Mouse (Mus musculus): ENCODE data around the gene Olfr1360.
"Not testable (repeated sequence)": the region's sequence is repeated elsewhere in the genome, so short reads cannot be mapped to it uniquely, and the experiment has no call there.

Gene Olfr1360

DNA sequence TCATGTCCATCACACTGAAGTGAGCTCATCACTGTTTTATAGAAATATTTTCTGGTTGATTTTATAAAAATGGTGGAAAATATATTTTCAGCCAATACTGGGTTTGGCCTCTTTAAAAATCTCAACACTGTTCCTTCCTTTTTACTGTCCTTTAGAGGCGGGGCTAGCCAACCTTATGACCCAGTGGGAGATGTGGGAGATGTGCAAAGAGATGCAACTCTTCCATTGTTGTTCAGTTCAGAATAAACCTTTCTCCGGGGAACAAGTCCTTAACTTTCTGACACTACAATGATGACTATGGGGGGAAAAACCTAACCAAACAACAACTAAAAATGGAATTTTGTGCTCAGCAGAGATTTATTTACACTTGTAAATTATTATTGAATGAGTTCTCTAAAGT is at the start of gene Olfr1360:
Gene Olfr1360 (minus strand): TSS at position 101 of the 400 bp plus-strand sequence.
- no peak for DNase-seq (ENCODE audit: low spot score in 2 of 2)

DNA sequence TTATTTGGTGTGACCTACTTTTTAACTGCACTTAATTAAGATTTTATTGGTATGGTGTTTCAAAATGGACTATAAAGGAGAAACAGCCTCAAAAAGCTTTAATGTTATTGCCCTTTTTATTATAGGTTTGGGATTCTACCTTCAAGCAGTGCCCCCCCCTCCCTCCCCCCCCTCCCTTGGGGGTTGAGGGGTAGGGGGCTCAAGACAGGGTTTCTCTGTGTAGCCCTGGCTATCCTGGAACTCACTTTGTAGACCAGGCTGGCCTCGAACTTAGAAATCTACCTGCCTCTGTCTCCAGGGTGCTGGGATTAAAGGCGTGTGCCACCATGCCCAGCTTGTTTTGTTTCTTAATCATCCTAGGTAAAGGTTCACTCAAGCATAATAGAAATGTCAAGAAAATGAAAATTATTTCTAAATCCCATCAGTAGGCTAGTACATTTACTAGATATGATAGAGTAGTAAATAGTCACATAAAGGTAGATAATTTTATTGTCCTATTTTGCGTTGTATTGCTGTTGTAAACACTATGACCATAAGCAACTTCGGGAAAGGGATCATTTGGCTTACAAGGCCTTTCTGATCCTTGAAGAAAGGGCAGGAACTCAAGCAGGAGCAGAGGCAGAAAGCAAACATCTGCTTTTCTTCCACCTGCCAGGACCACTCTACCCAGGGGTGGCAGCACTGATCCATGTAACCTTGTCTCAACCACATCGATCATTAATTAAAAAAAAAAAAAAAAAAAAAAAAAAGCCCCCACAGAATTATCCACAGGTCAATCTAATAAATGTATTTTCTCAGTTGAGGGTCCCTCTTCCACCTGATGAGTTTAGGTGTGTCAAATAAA is 46.0 kb upstream of the Olfr1360 start:
- no peak for DNase-seq (ENCODE audit: low spot score in 2 of 2)

DNA sequence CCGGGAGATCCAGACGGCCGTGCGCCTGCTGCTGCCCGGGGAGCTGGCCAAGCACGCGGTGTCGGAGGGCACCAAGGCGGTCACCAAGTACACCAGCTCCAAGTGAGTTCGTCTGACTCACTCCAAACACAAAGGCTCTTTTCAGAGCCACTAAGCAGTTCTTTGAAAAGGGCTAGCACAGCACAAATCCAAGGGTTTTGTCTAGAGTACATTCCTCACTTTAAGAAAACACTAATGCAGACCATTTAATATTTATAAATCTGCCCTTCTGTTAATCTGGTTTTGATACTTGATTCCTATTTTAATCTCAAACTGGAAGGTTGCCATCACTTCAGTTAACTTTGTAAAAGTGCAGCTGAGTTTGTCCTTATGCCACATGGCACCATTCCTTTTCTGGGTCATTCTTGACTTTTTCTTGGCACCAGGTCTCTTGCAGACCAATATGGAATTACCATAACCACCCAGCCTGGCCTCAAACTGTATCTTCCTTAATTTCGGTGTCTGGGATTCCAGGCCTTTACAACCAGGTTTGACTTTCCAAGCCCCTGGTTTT is 45.2 kb upstream of the Olfr1360 start:
- no peak for DNase-seq (ENCODE audit: low spot score in 2 of 2)

DNA sequence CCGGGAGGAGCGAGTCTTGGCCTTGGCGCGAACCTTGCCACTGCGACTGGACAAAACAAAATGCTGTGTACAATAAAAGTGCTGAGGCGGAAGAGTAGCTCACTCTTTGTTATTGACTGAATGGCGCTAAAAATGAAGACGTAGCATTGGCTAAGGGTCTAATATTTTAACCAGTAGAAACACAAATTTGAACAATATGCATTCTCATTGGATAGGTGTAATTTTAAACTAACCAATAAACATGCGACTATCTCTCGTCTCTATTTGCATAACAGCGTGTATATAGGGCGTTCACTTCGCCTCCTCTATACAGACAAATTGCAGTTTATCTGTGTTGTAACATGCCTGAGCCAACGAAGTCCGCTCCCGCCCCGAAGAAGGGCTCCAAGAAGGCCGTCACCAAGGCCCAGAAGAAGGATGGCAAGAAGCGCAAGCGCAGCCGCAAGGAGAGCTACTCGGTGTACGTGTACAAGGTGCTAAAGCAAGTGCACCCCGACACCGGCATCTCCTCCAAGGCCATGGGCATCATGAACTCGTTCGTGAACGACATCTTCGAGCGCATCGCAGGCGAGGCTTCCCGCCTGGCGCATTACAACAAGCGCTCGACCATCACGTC is 44.7 kb upstream of the Olfr1360 start, which contains the start of gene Hist1h2bm:
Gene Hist1h2bm (plus strand): TSS at position 288 of the 616 bp plus-strand sequence.
- peak in 1 of 2 experiments; percentile 48 for DNase-seq (ENCODE audit: low spot score in 2 of 2)

DNA sequence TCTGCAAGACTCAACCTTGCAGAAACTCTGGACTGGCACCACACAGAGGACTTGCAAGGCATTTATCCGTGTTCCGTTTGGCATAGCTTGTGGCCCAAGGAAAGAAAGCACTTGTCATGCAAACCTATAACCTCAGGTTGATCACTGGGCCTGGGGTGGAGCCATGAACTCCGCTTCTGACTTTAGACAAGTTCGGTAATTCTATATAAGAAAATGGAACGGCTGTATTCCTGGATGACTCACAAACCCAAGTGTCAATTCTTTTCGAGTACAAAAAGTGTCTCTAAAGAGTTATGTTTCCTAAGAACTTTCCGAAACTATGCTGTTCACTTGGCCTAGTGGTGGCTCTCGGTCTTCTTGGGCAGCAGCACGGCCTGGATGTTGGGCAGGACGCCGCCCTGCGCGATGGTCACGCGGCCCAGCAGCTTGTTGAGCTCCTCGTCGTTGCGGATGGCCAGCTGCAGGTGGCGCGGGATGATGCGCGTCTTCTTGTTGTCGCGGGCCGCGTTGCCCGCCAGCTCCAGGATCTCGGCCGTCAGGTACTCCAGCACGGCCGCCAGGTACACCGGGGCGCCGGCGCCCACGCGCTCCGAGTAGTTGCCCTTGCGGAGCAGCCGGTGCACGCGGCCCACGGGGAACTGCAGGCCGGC is 44.0 kb upstream of the Olfr1360 start:
- DNase-seq (ENCODE audit: low spot score in 2 of 2) = not testable (repeated sequence)

DNA sequence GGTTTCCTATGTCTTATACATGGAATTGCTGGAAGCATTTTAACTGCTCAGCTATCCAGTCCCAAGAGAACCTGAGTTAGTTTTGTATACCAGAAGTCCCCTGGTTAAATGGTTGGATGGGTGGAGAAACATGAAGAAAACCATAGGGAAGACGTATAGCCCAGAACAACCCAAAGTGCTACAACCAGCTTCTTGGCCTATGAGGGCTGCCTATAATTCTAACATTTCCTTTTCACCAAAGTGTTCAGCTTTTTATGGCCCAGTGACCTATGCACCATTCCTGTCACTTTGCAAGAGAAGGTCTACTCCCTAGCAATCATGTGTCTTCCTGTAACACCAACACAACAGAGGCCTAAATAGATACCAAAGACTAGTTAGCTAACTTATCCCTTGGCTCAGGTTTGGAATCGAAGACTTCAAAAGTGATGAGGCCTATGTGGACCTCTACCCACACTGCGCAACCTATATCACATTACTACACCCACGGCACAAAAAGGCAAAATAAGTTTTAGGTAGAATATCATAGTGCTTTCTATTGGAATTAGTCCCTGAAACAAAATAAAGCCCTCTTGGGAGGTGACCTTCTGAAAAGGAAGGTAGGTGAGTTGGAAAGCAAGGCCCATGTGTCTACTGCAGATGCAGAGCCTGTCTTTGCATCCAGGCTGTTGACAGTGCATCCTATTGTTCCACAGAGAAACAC is 41.3 kb upstream of the Olfr1360 start:
- DNase-seq (ENCODE audit: low spot score in 2 of 2) = no peak

DNA sequence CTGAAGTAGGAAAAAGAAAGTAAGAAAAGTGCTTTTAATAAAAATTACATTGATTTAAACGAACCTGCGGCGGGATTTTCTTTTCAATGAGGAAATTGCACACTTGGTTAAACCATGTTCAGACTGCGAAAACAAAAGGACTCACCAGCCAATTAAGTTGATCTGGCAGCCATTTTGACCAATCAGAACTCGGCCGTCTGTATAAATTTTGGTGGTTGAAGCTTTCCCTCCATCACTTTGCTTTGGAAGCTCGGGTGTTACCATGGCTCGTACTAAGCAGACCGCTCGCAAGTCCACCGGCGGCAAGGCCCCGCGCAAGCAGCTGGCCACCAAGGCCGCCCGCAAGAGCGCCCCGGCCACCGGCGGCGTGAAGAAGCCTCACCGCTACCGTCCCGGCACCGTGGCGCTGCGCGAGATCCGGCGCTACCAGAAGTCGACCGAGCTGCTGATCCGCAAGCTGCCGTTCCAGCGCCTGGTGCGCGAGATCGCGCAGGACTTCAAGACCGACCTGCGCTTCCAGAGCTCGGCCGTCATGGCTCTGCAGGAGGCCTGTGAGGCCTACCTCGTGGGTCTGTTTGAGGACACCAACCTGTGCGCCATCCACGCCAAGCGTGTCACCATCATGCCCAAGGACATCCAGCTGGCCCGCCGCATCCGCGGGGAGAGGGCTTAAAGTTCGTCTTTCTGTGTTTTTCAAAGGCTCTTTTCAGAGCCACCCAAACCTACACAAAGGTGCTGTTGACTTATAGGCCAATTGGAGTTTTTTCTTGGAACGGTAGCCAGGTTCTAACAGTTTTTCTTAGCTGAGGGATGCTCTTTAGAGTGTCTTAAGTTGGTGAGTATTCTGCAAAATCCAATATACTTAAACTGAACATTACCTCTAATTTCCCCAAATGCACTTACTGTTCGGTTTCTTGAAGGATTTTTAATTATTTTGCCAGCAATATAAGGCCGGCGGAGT is 40.5 kb upstream of the Olfr1360 start, which contains the start of gene Hist1h3h:
Gene Hist1h3h (plus strand): TSS at position 263 of the 961 bp plus-strand sequence.
- peak; percentile 40 to 81 for DNase-seq (ENCODE audit: low spot score in 2 of 2)

DNA sequence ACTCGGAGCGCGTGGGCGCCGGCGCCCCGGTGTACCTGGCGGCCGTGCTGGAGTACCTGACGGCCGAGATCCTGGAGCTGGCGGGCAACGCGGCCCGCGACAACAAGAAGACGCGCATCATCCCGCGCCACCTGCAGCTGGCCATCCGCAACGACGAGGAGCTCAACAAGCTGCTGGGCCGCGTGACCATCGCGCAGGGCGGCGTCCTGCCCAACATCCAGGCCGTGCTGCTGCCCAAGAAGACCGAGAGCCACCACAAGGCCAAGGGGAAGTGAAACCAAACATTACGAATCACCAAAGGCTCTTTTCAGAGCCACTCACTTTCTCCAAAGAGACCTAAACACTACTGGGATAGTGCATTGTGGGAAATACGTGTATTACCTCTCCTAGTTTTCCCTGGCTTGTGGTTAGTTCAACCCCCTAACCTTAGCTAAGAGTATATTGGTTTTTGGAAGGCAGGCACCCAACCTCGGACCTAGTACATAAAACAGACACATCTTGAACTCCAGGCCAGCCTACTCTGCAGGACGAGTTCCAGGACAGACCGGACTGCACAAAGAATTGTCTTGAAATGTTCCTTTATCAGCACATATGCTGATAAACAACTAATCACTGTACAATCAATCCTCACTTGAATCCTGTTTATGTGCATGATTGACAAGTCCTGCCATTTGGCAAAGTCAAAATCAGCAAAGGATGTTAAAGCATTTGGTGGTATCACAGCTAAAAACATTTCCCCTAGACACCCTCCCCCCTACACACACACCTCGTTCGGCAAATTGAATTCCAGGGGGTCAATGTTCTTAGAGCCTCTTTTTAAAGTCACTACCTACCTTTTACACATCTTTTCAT is 39.6 kb upstream of the Olfr1360 start:
- DNase-seq (ENCODE audit: low spot score in 2 of 2) = not testable (repeated sequence)

DNA sequence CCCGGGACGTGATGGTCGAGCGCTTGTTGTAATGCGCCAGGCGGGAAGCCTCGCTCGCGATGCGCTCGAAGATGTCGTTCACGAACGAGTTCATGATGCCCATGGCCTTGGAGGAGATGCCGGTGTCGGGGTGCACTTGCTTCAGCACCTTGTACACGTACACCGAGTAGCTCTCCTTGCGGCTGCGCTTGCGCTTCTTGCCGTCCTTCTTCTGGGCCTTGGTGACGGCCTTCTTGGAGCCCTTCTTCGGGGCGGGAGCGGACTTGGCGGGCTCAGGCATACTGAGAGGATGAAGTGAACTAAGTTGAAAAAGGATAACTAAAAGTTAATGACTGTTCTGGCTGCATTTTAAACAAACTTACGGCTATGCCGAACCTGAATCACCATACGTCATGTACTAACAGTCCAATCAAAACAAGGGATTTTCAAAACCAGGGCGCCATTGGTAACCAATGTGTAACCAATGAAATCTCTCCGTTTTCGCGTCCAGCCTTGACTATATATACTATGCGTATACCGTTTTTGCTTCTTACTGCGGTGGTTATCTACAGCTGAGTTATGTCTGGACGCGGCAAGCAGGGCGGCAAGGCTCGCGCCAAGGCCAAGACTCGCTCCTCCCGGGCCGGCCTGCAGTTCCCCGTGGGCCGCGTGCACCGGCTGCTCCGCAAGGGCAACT is 38.8 kb upstream of the Olfr1360 start, which contains the start of the genes Hist1h2bl and Hist1h2ai:
Gene Hist1h2bl (minus strand): TSS at position 280 of the 676 bp plus-strand sequence.
Gene Hist1h2ai (plus strand): TSS at position 559 of the 676 bp plus-strand sequence.
- DNase-seq (ENCODE audit: low spot score in 2 of 2) = peak in 1 of 2 experiments; percentile 74

DNA sequence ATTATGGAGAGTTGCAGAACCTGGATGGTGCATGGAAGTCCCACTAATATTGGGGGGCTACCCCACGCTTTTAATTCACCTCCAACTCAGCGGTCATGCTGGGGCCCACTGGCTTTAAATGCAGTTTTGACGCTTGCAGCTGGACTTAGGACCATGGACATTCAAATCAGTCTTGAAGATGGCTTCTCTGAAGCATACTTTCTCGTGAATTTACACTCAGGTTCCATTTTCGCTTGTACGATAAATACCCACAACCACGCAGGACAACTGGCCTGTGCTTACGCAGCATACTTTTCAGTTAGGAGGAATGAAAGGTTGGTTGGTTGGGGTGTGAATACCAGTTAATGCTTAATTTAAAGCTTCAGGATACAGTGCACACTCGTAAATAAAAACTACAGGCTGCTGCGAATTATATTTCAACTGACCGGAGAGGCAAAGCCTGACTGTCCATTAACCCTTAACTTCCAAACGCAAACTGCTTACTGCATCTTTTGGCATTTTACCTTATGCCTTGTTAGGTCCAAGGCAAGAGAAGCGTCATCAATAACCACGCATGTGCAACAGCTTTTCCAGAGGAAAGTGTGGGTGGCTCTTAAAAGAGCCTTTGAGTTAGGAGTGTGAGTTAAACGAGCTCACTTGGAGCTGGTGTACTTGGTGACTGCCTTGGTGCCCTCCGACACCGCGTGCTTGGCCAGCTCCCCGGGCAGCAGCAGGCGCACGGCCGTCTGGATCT is 38.1 kb upstream of the Olfr1360 start:
- DNase-seq (ENCODE audit: low spot score in 2 of 2) = no peak

DNA sequence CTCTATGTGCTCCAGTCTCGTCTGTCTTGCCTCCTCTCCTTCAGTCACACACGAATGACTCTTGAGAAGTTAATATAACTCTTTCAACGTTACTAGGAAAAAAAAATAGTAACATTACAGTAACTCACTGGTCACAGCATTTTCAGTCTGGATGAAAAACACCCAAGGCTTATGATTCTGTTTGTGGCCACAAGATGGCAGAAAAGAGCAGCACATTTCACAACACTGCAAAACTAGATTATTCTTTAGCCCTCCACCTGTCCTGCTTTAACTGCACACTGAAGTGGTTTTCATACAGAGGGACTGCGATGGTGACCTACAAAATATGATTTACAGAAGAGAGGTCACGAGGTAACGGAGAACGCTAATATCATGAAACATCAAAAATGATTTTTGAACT is 37.5 kb upstream of the Olfr1360 start:
- peak; percentile 47 to 61 for DNase-seq (ENCODE audit: low spot score in 2 of 2)

DNA sequence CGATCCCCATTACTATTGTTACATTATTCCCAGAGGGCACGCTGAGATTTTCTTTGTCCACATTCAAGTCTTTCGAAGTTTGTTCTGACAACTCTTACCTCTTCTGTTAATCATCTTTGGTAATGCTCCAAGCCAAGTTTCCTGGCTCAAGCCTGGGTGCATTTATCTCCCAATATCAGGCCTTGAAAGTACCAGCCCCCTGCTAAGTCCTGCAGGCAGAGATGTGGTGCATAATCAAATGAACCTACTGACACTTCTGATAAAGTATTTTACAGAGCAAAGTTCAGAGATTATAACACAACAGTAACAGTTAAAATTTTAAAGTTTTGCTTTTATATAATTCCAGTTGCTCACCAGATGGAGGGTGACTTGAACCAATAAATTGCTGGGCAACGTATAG is 34.5 kb upstream of the Olfr1360 start:
- DNase-seq (ENCODE audit: low spot score in 2 of 2) = no peak

DNA sequence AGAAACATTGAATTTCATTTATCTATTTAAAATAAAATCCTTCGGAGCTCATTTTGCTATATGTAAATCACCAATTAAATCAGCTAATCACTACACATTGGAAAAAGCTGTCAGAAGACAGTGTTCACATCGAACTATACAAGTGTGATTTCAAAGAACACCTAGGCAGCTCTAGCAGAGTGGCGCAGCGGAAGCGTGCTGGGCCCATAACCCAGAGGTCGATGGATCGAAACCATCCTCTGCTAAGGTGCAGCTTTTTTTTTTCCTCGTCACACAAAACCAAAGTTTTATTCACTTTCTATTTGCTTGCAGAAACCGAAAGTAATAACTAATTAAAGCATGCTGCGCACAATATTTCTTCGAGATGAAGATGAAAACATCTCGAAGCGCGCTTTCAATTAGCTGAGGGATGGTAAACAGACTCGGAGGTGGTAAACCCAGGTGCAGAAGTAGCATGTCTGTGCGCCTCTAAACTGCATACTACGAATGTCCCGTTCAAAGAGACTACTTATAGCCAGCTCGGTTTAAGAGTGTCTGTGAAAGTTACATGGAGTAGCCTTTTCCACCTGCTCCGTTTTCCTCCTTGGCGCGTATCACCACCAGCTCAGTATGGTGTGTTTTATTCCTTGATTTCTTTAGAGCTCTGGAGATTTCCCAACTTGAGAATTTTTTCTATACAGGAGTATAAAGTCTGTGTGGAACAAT is 33.8 kb upstream of the Olfr1360 start:
- DNase-seq (ENCODE audit: low spot score in 2 of 2) = peak in 1 of 2 experiments; percentile 82

DNA sequence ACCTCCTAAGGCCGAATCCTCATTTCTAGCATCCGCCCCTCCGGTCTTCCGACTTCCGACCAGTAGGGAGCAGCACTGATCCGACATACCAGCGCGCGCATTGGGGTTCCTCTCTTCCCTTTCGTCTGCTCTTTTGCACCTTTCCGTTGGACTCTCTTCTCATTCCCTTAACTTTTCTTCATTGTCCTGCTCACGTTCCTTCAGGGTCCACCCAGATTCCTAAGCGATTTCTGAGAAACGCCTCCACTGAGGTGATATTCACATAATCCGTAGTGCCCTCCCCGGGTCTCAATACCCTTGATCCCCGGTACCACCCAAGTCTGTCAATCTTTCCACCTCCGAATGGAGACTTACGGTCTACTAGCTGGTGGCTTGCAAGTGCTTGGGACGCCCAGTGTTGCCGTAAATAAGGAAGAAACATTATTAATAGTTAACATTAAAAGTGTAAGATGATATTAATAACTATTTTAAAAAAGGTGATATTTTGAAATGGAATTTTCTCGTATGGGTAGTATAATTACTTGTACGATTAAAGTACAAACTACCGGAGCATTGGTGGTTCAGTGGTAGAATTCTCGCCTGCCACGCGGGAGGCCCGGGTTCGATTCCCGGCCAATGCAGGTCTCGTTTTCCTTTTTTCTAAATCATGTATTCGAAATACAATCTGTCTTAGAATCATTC is 33.0 kb upstream of the Olfr1360 start:
- DNase-seq (ENCODE audit: low spot score in 2 of 2) = peak; percentile 76 to 89

DNA sequence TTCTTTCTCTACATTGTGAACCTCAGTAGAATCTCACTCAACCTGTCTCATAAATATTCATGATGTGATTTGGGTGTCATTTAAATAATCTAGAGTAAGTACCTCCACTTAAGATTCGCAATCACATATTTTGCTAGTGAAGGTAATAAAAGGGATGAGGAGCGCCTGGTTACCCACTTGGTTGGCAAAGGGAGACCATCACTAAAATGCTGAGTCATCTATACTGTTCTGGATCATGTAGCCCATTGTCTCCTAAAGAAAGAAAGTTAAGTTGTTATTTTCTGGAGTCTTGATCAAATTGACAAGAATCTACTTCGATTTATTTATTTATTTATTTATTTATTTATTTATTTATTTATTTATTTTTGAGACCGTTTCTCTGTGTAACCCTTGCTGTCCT is 29.5 kb upstream of the Olfr1360 start:
- DNase-seq (ENCODE audit: low spot score in 2 of 2) = no peak

DNA sequence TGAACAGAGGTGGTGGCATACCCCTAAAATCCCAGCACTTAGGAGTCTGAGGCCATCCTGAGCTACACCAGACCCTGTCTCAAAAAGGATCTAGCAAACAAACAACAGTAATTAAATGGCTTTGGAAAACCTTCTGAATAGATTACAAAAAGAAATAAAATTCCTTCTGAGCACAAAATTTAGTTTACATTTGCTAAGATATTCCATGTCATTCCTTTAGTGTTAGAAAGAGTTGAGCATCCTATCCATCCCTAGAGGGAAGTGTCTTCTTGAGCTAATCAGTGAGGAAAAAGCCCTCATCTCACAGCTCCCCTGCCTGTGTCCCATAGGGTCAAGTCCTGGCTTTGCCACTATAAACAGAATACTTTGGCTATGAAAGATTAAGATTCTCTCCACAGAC is 20.6 kb upstream of the Olfr1360 start, which contains the start of gene Olfr1359:
Gene Olfr1359 (plus strand): TSS at position 301 of the 400 bp plus-strand sequence.
- no peak for DNase-seq (ENCODE audit: low spot score in 2 of 2)

Data from cerebellum, postnatal 4 days (tissue).